Mouse (Mus musculus): ENCODE measurements around the gene Atad1. TPM values are rescaled to one million over a fixed set of nuclear protein-coding genes. Genes with fewer than 3 reads are reported as not detected.
A peak's percentile ranks its signal among the peaks of the same experiment; 100 is the strongest.

The Atad1 gene
- total RNA-seq, 2 experiments from 2014 or later: 101 to 104 TPM

DNA sequence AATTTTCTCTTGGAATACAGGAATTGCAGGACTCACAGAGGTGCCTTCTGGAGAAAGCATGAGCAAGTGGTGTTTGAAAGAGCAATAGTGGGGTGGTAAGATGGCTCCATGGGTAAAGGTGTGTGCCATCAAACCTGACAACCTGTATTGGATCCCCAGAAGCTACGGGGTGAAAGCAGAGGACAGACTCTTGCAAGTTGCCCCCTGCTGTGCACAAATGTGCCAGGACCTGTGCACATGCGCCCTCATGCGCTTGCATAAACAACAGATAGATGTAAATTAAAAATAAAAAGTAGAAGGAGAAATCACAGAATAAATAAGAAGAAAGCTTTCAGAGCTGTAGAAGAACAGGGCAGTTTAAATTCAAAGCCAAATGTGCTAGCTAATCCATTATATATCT is 13.8 kb upstream of the Atad1 start:
- no peak for DNase-seq
- intact Hi-C loops (cut with DNase I): no loop called here

DNA sequence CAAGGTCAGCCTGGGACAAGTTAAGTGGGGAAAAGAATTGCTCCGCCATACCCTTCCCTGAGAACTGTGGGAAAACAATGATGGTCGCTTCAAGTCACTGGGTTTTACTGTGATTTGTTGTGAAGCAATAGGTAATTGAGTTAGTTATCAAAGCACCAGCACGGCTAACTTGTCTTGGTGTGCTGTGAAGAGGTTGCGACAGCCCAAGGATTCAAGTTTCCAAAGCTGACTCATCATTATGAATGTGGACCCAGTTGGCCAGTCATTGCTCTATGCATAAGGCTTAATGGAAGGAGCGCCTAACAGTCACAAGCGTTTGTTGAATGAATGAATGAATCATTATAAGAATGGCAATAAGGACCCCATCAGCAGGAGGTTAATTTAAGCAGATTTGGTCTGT is 12.8 kb upstream of the Atad1 start:
- DNase-seq: no peak
- intact Hi-C loops (cut with DNase I): no loop called here

DNA sequence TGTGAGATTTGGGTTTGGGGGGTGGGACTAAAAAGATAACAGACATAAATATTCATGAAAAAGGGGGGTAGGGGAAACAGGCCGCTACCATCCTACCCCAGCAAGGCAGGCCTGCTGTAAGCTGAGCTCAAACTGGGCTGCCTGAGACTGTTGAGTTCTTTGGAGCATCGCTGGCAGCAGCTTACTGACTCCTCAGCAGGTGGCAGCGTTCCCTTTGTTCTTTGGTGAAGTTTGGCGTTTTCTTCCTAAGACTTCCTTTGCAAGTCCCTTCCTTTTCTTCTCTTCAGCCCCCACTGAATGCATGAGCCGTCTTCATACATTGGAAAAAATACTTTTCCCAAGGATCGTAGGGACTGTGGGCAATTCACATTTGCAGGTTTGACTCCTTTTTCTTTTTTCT is 9.8 kb upstream of the Atad1 start:
- intact Hi-C loops (cut with DNase I): no loop called here
- peak; percentile 35 for DNase-seq

GRCm38 (mm10) chr19:32740641-32741345 is 1.2 kb upstream of the Atad1 start:
- intact Hi-C loops (cut with DNase I): no loop called here
- DNase-seq: no peak

GRCm38 (mm10) chr19:32737844-32738243 is 1.7 kb downstream of the Atad1 start:
- intact Hi-C loops (cut with DNase I): no loop called here
- DNase-seq: no peak

GRCm38 (mm10) chr19:32732922-32733321 is 6.7 kb downstream of the Atad1 start:
- DNase-seq: no peak
- intact Hi-C loops (cut with DNase I): no loop called here

GRCm38 (mm10) chr19:32729785-32730184 is 9.8 kb downstream of the Atad1 start:
- no peak for DNase-seq
- intact Hi-C loops (cut with DNase I): no loop called here

DNA sequence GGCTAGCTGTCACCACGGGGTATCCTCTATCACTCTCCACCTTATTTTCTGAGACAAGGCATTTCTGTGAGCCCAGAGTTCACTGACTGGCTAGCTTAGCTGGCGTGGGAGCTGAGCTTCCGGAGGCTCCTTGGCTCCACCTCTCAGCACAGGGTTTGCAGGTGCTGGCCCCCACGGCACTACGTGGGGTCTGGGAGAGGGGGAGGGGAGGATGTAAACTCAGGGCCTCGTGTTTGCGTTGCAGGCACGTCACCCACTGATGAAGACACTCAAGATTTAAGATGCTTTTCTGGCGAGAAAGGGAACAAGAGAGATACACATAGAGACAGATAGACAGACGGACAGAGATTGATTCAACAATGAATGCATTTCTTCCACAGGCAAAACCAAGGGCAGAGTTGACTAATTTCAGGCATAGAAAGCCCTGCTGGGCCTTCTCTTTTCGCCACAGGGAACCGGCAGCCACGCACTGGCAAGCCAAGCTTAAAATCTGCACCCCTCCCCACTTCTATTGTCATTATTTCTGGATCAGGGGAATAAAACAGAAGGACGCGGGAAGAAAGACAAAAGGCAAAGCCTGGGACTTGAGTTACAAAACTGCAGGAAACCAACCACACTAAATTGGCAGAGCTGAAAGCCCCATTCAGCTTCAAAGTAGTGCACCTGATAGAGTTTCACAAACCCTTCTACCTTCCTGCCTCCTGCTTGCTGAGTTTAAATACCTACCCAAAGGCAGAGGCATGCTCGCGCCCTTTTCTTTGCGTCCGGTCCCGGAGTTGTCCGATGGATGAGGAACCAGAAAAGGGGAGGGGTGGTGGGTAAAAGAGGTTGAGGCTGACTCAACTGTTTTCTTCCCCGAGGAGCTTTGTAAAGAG is 12.9 kb downstream of the Atad1 start:
- intact Hi-C loops (cut with DNase I): no loop called here
- DNase-seq: peak; percentile 13

DNA sequence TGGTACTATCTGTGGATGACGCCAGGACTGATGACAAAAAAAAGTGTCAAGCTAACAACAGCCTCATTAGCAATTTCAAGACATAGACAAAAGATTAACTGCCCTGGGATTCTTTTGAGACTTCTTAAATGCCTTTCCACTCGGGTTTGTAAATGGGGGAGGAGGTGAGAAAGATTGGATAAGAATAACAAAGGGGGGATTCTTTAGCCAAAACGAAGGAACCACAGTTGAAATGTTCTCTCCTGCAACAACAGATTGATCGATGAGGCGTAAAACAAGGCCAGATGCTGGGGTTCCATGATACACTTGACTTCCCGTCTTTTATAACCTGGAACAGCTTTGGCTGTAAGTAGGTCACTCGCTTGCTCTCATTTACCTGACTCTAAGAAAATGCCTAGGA is 15.8 kb downstream of the Atad1 start:
- DNase-seq: no peak
- intact Hi-C loops (cut with DNase I): no loop called here

- no peak for DNase-seq
- intact Hi-C loops (cut with DNase I): no loop called here
These were observed 19.3 kb downstream of the Atad1 start for GRCm38 (mm10) chr19:32720319-32720718.

DNA sequence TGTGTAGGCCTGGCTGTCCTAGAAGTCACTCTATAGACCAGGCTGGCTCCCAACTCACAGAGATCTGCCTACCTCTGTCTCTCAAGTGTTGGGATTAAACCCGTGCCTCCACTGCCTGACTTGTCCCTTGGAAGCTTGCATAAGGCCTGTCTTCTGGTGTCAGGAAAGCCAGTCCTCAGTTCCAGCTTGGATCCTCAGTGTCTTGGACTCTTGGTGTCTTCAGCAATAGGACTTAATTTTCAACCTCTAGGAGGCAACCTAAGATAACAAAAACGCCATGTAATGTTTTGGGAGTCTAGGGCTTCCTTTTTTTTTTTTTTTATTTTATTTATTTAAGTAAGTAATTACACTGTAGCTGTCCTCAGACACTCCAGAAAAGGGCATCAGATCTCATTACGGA is 22.0 kb downstream of the Atad1 start:
- no peak for DNase-seq
- intact Hi-C loops (cut with DNase I): loop anchor here (5.0 kb wide), 1 partner anchor 40 kb away; the partner anchor contains the start of gene Pten

DNA sequence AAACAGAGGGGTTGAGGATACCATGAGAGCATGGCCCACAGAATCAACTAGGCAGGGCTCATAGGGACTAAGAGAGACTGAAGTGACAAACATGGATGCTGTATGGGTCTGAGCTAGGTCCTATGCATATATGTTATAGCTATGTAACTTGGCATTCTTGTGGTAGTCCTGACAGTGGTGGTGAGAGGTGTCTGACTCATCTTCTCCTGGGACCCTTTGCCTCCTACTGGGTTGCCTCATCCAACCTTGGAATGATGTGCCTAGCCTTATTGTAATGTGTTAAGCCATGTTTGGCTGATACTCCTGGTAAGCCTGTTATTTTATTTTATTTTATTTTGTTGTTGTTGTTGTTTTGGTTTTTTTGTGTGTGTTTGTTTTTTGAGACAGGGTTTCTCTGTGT is 23.9 kb downstream of the Atad1 start:
- intact Hi-C loops (cut with DNase I): loop anchor here (2.0 to 5.0 kb wide), 2 partner anchors 42 to 511 kb away; partner anchors contain the start of gene Pten
- no peak for DNase-seq

GRCm38 (mm10) chr19:32715201-32715600 is 24.4 kb downstream of the Atad1 start:
- DNase-seq: peak; percentile 78
- intact Hi-C loops (cut with DNase I): loop anchor here (2.0 to 5.0 kb wide), 2 partner anchors 42 to 512 kb away; partner anchors contain the start of gene Pten

DNA sequence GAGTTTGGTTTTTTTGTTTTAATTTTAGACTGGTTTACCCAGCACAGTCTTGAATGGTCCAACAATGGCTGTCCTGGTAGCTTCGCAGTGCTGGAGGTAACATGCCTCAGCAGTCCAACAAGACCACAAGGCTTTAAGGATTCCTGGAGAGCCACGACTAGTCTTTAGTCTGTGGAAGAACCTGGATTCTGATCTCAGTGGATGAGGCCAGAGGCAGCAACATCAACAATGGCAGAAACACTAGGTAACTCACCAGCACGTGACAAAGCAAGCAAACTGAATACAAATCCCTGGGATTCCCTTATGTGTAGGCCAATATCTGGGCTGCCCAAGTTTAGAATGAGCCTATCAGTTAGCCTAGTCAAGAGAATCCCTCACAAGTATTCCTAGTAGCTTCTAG is 26.1 kb downstream of the Atad1 start:
- DNase-seq: no peak
- intact Hi-C loops (cut with DNase I): no loop called here

DNA sequence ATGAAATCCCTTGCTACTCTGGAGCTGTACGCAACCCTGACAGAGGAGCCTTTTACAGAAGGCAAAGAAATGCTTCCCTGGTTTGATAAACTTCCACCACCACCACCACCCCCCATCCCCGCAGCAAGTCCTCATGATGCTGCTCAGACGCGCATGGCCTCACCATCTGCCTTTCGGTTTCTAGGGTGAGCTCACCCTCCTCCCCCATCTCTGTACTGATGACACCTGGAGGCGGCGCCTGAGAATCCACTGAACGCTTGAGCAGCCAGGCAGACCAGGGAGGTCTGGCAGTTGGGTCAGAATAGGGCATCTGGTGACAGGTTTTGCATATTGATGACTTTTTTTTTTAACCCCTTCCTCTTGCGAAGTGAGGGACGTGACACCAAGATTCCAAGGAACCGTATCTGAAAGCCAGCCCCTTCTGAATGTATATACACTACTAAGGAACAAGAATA is 27.0 kb downstream of the Atad1 start:
- DNase-seq: peak; percentile 90
- intact Hi-C loops (cut with DNase I): no loop called here

DNA sequence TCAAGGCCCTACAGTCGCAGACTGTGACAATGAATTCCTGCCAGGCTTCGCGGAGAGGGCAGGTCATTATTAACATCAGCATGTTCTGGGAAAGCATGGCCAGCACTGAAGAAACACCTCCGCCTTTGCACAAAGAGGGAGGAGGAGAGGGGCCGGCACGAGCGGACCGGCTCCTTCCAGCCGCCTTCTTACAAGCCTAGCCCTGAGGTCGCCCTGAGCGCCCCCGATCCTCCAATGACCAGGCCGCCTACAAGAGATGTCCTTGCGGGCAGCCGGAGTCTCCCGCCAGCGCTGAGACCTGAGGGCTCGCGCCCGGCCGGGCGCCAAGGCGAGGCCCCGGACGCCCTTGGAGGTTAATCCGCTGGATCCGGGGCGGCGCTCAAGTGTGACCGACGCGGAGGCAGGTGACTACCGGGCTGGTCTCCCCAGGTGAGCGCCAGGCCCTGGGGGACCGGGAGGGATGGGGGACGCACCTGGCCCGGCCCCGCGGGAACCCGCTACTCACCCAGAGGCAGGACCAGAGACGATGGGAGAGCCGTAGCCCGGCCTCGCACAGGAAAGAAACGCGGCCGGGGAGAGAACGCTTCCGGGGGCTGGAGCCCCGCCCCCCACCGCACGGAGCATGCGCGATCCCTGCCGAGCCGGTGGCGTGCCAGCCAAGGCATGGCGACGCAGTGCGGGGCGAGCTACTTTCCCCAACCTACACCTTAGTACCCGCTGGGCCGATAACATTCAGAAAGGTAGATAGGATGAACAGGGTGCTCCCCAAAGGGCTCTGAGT is 27.6 kb downstream of the Atad1 start:
- intact Hi-C loops (cut with DNase I): no loop called here
- DNase-seq: peak; percentile 93

GRCm38 (mm10) chr19:32710288-32710687 is 29.3 kb downstream of the Atad1 start:
- intact Hi-C loops (cut with DNase I): no loop called here
- DNase-seq: no peak

- DNase-seq: no peak
- intact Hi-C loops (cut with DNase I): no loop called here
These were observed 30.6 kb downstream of the Atad1 start for GRCm38 (mm10) chr19:32708996-32709395.

- no peak for DNase-seq
- intact Hi-C loops (cut with DNase I): no loop called here
These were observed 37.4 kb downstream of the Atad1 start for GRCm38 (mm10) chr19:32702191-32702590.

DNA sequence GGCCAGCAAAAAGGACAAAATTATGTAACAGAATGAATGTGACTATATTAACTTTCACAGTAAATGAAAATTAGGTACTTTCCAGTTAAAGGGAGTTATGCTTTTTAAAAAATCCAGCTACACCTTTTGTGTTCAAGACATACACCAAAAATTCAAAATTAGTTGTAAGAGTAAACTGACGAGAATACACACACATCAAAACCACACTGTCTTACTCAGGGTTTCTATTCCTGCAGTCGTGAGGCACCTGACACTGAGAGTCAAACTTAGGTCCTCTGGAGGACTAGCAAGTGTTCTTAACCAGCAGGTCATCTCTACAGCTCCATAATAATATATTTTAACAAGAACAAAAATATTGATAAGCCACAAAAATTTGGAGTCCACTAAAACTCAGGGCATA is 42.9 kb downstream of the Atad1 start:
- intact Hi-C loops (cut with DNase I): no loop called here
- DNase-seq: no peak

GRCm38 (mm10) chr19:32689724-32690123 is 49.9 kb downstream of the Atad1 start:
- intact Hi-C loops (cut with DNase I): loop anchor here (5.0 kb wide), 2 partner anchors 192 to 717 kb away; no protein-coding TSS in a partner anchor

More at GRCm38 (mm10) chr19:32689724-32690123, 49.9 kb downstream of the Atad1 start:
- no peak for DNase-seq
